Mouse (Mus musculus) heart, adult 2 months (tissue): ENCODE measurements around the gene Chn2. TPM values are rescaled to one million over a fixed set of nuclear protein-coding genes. Genes with fewer than 3 reads are reported as not detected.

ENCODE experiments used
- DNase-seq, 2 experiments: peaks; one replicate each; pipeline ENCODE4 v3.0.0; 2021
- H3K27ac ChIP-seq: fragments of 200-600 bp; 2 replicates; pipeline ENCODE4 v1.8.1; 2022
- H3K27me3 ChIP-seq: fragments of 200-500 bp; 2 replicates; pipeline ENCODE4 v1.6.1; 2012; ENCODE audit warnings: mild to moderate bottlenecking, low read length, inconsistent platforms, mixed read lengths; ENCODE audit not compliant: control insufficient read depth, insufficient read depth
- H3K36me3 ChIP-seq: fragments of 200-500 bp; 2 replicates; pipeline ENCODE4 v1.6.1; 2012; ENCODE audit warnings: low read length, inconsistent platforms; ENCODE audit not compliant: control insufficient read depth, insufficient read depth
- H3K4me1 ChIP-seq: fragments of 200-500 bp; 2 replicates; pipeline ENCODE4 v1.6.1; 2011; ENCODE audit warnings: low read length; ENCODE audit not compliant: control insufficient read depth, insufficient read depth
- H3K4me3 ChIP-seq: fragments of 200-600 bp; 2 replicates; pipeline ENCODE4 v1.8.1; 2022
- H3K79me2 ChIP-seq: fragments of 200-500 bp; replicated peaks from 2 replicates; pipeline ENCODE4 v1.6.1; 2012; ENCODE audit warnings: mild to moderate bottlenecking, inconsistent platforms, low read length, moderate library complexity, mixed read lengths; ENCODE audit not compliant: control insufficient read depth, insufficient read depth
- H3K9ac ChIP-seq: fragments of 200-500 bp; 2 replicates; pipeline ENCODE4 v1.6.1; 2012; ENCODE audit warnings: low read depth, mild to moderate bottlenecking, control low read depth, inconsistent platforms, low read length, mixed read lengths
- CTCF ChIP-seq: fragments of 200-600 bp; IDR thresholded peaks from 2 replicates; pipeline ENCODE4 v1.8.1; 2022; ENCODE audit warnings: antibody characterized with exemption, mild to moderate bottlenecking, moderate library complexity
- EP300 ChIP-seq: fragments of 200-500 bp; IDR thresholded peaks from 2 replicates; pipeline ENCODE4 v1.6.1; 2011; ENCODE audit warnings: low read depth, low read length, control low read depth; ENCODE audit not compliant: insufficient read depth
- POLR2A ChIP-seq: fragments of 200-500 bp; IDR thresholded peaks from 2 replicates; pipeline ENCODE4 v1.6.1; 2011; ENCODE audit warnings: mild to moderate bottlenecking, low read depth, low read length, control low read depth; ENCODE audit not compliant: insufficient read depth
- WGBS: fragments of 180-500 bp; shearing (Covaris S2); methylation state at CpG from one replicate; pipeline ENCODE4 v1.1.7; 2018; 5-methylcytosine and 5-hydroxymethylcytosine counted together
- intact Hi-C: fragments of 180-260 bp; cut with DNase I; formaldehyde crosslinking; loops from one replicate; pipeline ENCODE4 v1.15.1; 2025
- polyA plus RNA-seq: library from polyadenylated mRNA; depleted of rRNA; stranded (reverse); fragments of >200 nt; gene quantifications from 2 replicates; pipeline ENCODE4 v1.2.3, GENCODE M21; 2012
- total RNA-seq, 2 experiments: library from RNA; stranded (reverse); gene quantifications; 2 replicates each; pipeline ENCODE4 v1.2.3; 2021

Chn2 gene
- total and polyA plus RNA-seq, 3 experiments = 2.0 to 2.3 (median 2.3) TPM

DNA sequence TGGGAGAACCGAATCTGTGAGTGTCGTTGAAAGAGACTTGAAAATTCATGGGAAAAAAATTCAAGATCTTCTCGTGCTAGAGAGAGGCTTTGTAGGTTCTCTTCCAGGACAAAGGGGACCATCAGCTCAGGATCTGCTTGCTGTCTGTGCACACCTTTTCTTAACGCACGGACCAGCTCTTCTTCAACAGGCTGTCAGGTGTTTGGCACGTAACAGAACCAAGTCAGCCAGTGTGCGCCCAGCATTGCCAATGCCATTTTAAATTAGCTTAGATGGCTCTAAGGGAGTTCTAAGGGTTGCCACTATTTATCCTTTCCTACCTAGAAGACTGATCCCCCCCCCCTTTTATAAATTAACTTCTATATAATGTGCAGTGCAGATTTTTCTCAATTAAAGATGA, 12.8 kb downstream of the Chn2 start:
- Histone ChIP-seq H3K4me1 (peaks cover 7% of the 10 kb centered on the region), H3K4me3 (no peak overlapping the region), H3K9ac (no peak overlapping the region), H3K27me3 (no peaks in the 10 kb centered on the region), H3K79me2 (no peaks in the 10 kb centered on the region), H3K36me3 (no peaks in the 10 kb centered on the region), H3K27ac (no peak overlapping the region)
- no peak for DNase-seq
- 95% methylated on average over 7 of the region's 7 CpGs for WGBS
- intact Hi-C loops = no loop called here
- TF ChIP-seq CTCF = no peak
- TF ChIP-seq EP300 = no peak
- TF ChIP-seq POLR2A = no peak

DNA sequence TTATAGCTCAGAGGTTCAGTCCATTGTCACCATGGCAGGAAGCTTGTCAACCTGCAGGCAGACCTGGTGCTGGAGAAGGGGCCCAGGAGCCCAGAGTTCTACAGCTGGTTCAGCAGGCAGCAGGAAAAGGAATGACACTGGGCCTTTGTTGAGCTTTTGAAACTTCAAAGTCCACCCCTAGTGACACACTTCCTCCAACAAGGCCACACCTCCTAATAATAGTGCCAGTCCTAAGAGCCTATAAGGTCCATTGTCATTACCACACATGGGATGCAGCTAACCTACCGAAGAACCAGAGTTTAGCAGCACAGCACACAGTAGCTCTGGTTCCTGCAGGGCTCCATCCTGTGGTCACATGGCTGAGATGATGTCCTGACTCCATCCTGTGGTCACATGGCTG, 13.3 kb downstream of the Chn2 start:
- Histone ChIP-seq H3K9ac (no peak overlapping the region), H3K79me2 (no peaks in the 10 kb centered on the region), H3K4me1 (peaks cover 7% of the 10 kb centered on the region), H3K27ac (no peak overlapping the region), H3K4me3 (no peak overlapping the region), H3K27me3 (no peaks in the 10 kb centered on the region), H3K36me3 (no peaks in the 10 kb centered on the region)
- TF ChIP-seq EP300 = no peak
- TF ChIP-seq CTCF = no peak
- TF ChIP-seq POLR2A = no peak
- 84% methylated on average over 1 of the region's 1 CpGs for WGBS
- intact Hi-C loops = no loop called here
- no peak for DNase-seq

DNA sequence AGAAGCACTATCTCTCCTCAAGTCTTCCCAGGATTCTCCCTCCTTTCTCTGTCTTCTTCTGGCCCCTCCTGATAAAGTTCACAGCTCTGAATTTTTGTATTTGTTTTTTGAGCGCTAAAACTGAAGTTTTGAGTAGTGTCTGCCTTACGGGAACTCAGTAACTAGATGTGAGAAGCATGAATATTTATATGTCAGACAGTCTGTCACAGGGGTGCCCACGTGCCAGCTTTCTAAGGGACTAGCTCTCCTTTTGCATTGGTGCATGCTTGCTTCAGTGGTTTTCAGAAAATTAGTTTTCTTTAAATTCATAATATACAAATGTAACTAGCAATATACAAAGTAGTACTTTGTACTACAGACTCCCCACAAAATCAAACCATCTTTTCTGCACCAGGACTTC, 14.0 kb downstream of the Chn2 start:
- DNase-seq = no peak
- Histone ChIP-seq H3K27me3 (no peaks in the 10 kb centered on the region), H3K4me1 (peaks cover 7% of the 10 kb centered on the region), H3K27ac (no peak overlapping the region), H3K4me3 (no peak overlapping the region), H3K79me2 (no peaks in the 10 kb centered on the region), H3K9ac (no peak overlapping the region), H3K36me3 (no peaks in the 10 kb centered on the region)
- TF ChIP-seq EP300 (no peak), CTCF (no peak), POLR2A (no peak)
- WGBS = 93% methylated on average over 3 of the region's 3 CpGs
- intact Hi-C loops = no loop called here

GRCm38 (mm10) chr6:54055387-54055786, 16.0 kb downstream of the Chn2 start:
- H3K9ac ChIP-seq = no peak overlapping the region
- 60% methylated on average over 5 of the region's 5 CpGs for WGBS
- H3K4me3 ChIP-seq = no peak overlapping the region
- H3K4me1 ChIP-seq = peaks cover 11% of the 10 kb centered on the region
- no peaks in the 10 kb centered on the region for H3K27me3 ChIP-seq
- no peaks in the 10 kb centered on the region; the same call in 1 of the 2 replicates for H3K36me3 ChIP-seq
- no peak for TF ChIP-seq EP300
- TF ChIP-seq CTCF = no peak
- no peak for TF ChIP-seq POLR2A
- no peak overlapping the region for H3K27ac ChIP-seq
- intact Hi-C loops = no loop called here
- no peaks in the 10 kb centered on the region for H3K79me2 ChIP-seq
- DNase-seq = no peak

DNA sequence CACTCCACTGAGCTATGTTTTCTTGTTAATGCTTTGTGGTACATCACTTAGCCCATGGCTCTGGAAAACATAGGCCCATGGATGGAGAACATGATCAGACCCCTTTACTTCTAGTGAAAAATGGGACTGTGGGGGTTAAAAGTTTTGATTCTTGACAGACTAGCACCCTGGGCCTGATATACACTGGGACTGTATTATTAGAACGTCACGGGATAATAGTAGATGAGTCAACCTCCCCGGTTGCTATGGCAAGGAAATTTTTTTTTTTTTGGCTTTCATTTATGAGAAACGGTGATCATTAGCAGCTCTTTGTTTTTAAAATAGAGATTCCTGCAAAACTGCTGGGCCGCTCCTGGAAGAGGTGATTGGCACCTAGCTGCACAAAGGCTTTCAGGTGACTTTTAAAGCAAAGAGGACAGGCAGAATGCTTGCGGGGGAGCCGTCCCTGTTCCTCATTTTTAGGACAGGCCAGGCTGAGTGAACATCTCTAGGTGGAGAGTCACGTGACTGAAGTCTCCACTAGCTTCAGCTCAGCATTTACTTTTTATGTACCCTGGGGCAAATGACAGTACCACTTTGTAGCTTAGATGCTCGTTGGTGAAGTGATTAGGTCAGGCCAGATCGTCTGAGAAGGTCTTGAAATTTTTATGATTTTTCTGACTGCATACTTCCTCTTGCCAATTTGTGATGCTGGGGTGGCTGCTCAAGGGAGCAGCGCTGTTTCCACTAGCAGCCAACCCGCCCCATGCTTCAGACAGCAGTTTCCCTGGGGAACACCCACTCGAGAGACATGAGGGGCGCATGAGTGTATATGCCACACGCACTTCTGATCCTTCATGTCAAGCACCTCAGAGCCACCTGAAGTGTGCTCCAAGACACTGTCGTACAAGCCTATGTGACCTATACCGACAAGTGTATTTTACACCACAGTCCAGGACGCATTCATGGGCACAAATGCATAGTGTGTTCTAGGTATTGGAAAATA, 17.5 kb downstream of the Chn2 start:
- no peak overlapping the region for H3K9ac ChIP-seq
- intact Hi-C loops = no loop called here
- H3K27ac ChIP-seq = no peak overlapping the region
- no peaks in the 10 kb centered on the region for H3K27me3 ChIP-seq
- H3K4me1 ChIP-seq = peaks cover 11% of the 10 kb centered on the region
- 60% methylated on average over 18 of the region's 18 CpGs for WGBS
- H3K4me3 ChIP-seq = no peak overlapping the region
- no peaks in the 10 kb centered on the region; the same call in 1 of the 2 replicates for H3K36me3 ChIP-seq
- no peak for DNase-seq
- H3K79me2 ChIP-seq = no peaks in the 10 kb centered on the region
- TF ChIP-seq CTCF (no peak), POLR2A (no peak)

GRCm38 (mm10) chr6:54057661-54058060, 18.3 kb downstream of the Chn2 start:
- WGBS = 93% methylated on average over 10 of the region's 10 CpGs
- H3K27me3 ChIP-seq = no peaks in the 10 kb centered on the region

More at GRCm38 (mm10) chr6:54057661-54058060, 18.3 kb downstream of the Chn2 start:
- H3K9ac ChIP-seq = no peak overlapping the region
- TF ChIP-seq POLR2A (no peak), EP300 (no peak), CTCF (no peak)
- H3K4me1 ChIP-seq = peaks cover 12% of the 10 kb centered on the region
- H3K79me2 ChIP-seq = no peaks in the 10 kb centered on the region
- no peak overlapping the region for H3K27ac ChIP-seq
- DNase-seq = no peak
- no peak overlapping the region for H3K4me3 ChIP-seq
- intact Hi-C loops = no loop called here
- no peaks in the 10 kb centered on the region; the same call in 1 of the 2 replicates for H3K36me3 ChIP-seq
